Mouse (Mus musculus) cortical plate, adult 2 months (tissue): ENCODE measurements at regions not wholly inside any gene's neighbourhood (a gene's known extent, or its start where the extent isn't known, plus 50 kb on each side); places are given as distances from the start of the nearest gene placed in this dataset.

Experiments
- CTCF ChIP-seq: fragments of 200-500 bp; IDR thresholded peaks from 2 replicates; pipeline ENCODE4 v1.5.1; 2011; ENCODE audit warnings: mild to moderate bottlenecking, control low read depth, low read length; ENCODE audit not compliant: insufficient read depth; ENCODE audit errors: extremely low read depth
- POLR2A ChIP-seq: fragments of 200-500 bp; IDR thresholded peaks from 2 replicates; pipeline ENCODE4 v1.6.1; 2011; ENCODE audit warnings: mild to moderate bottlenecking, low read length, control low read depth; ENCODE audit not compliant: insufficient read depth; ENCODE audit errors: extremely low read depth

GRCm38 (mm10) chr5:77826063-77826462, 418.2 kb upstream of the Igfbp7 start:
- TF ChIP-seq POLR2A (no peak), CTCF (no peak)
